Mouse (Mus musculus): Measurements from ENCODE around the gene Bend7. TPM values are rescaled to one million over a fixed set of nuclear protein-coding genes. Genes with fewer than 3 reads are reported as not detected.

Gene Bend7
- polyA plus RNA-seq, 1 experiment from 2014 or later, result 2.1 TPM

- Histone ChIP-seq H3K27me3 (no peaks in the 10 kb centered on the region), H3K9me3 (replicated peaks) (no peaks in the 10 kb centered on the region), H3K9ac (no peak overlapping the region), H3K36me3 (no peaks in the 10 kb centered on the region), H3K4me1 (replicated peaks) (no peaks in the 10 kb centered on the region), H3K27ac (no peak overlapping the region), H3K4me2 (no peak overlapping the region), H3K4me3 (no peak overlapping the region)
- WGBS, result 81% methylated on average over 6 of the region's 6 CpGs
- no peak for ATAC-seq (replicated peaks; ENCODE audit: insufficient number of reproducible peaks, insufficient read depth, low FRiP score, low read depth)
Measured at GRCm38 (mm10) chr2:4828446-4828997, 110.9 kb downstream of the Bend7 start.

- 83% methylated on average over 4 of the region's 4 CpGs for WGBS
- Histone ChIP-seq H3K27me3 (no peaks in the 10 kb centered on the region), H3K4me1 (replicated peaks) (no peaks in the 10 kb centered on the region), H3K4me2 (no peak overlapping the region), H3K9me3 (replicated peaks) (no peaks in the 10 kb centered on the region), H3K36me3 (no peaks in the 10 kb centered on the region), H3K4me3 (no peak overlapping the region), H3K27ac (no peak overlapping the region), H3K9ac (no peak overlapping the region)
- ATAC-seq (replicated peaks; ENCODE audit: insufficient number of reproducible peaks, insufficient read depth, low FRiP score, low read depth), result no peak
Measured at GRCm38 (mm10) chr2:4829007-4829406, 111.4 kb downstream of the Bend7 start.

GRCm38 (mm10) chr2:4829489-4830065 is 111.9 kb downstream of the Bend7 start:
- Histone ChIP-seq H3K9ac (no peak overlapping the region), H3K36me3 (no peaks in the 10 kb centered on the region), H3K4me2 (no peak overlapping the region), H3K4me3 (no peak overlapping the region), H3K27me3 (no peaks in the 10 kb centered on the region), H3K27ac (no peak overlapping the region), H3K9me3 (replicated peaks) (no peaks in the 10 kb centered on the region), H3K4me1 (replicated peaks) (no peaks in the 10 kb centered on the region)
- 74% methylated on average over 6 of the region's 6 CpGs for WGBS
- no peak for ATAC-seq (replicated peaks; ENCODE audit: insufficient number of reproducible peaks, insufficient read depth, low FRiP score, low read depth)

- Histone ChIP-seq H3K36me3 (no peaks in the 10 kb centered on the region), H3K4me3 (no peak overlapping the region), H3K4me1 (replicated peaks) (no peaks in the 10 kb centered on the region), H3K27ac (no peak overlapping the region), H3K27me3 (no peaks in the 10 kb centered on the region), H3K9me3 (replicated peaks) (no peaks in the 10 kb centered on the region), H3K4me2 (no peak overlapping the region), H3K9ac (no peak overlapping the region)
- no peak for ATAC-seq (replicated peaks; ENCODE audit: insufficient number of reproducible peaks, insufficient read depth, low FRiP score, low read depth)
- WGBS, result 42% methylated on average over 4 of the region's 4 CpGs
Measured at GRCm38 (mm10) chr2:4831493-4831892, 113.9 kb downstream of the Bend7 start.

GRCm38 (mm10) chr2:4832166-4832565 is 114.5 kb downstream of the Bend7 start:
- Histone ChIP-seq H3K9ac (no peak overlapping the region), H3K4me3 (no peak overlapping the region), H3K27ac (no peak overlapping the region), H3K36me3 (no peaks in the 10 kb centered on the region), H3K4me2 (no peak overlapping the region), H3K9me3 (replicated peaks) (no peaks in the 10 kb centered on the region), H3K27me3 (no peaks in the 10 kb centered on the region), H3K4me1 (replicated peaks) (no peaks in the 10 kb centered on the region)
- ATAC-seq (replicated peaks; ENCODE audit: insufficient number of reproducible peaks, insufficient read depth, low FRiP score, low read depth), result no peak
- 69% methylated on average over 4 of the region's 4 CpGs for WGBS

- 88% methylated on average over 2 of the region's 2 CpGs for WGBS
- H3K27me3 ChIP-seq, result no peaks in the 10 kb centered on the region
- no peaks in the 10 kb centered on the region for H3K36me3 ChIP-seq
- H3K9me3 ChIP-seq (replicated peaks), result no peaks in the 10 kb centered on the region
- no peak overlapping the region for H3K4me3 ChIP-seq
- no peak overlapping the region for H3K4me2 ChIP-seq
- no peak overlapping the region for H3K27ac ChIP-seq
- no peak for ATAC-seq (replicated peaks; ENCODE audit: insufficient number of reproducible peaks, insufficient read depth, low FRiP score, low read depth)
- no peak overlapping the region for H3K9ac ChIP-seq
- H3K4me1 ChIP-seq (replicated peaks), result no peaks in the 10 kb centered on the region
Measured at GRCm38 (mm10) chr2:4849449-4849848, 131.8 kb downstream of the Bend7 start.

Other genes starting within 250 kb of the Bend7 start
- 29.0 and 29.1 TPM in 2 replicates for gene Prpf18, start 65.7 kb upstream of the Bend7 start, polyA plus RNA-seq (2015; fragmentation: Nextera tagmentation; extraction: Ambion mirVana)
- gene Sephs1, start 163.7 kb downstream of the Bend7 start, polyA plus RNA-seq (2015; fragmentation: Nextera tagmentation; extraction: Ambion mirVana), result 33.7 and 42.3 TPM in 2 replicates
- 170 and 225 TPM in 2 replicates for gene Phyh, start 201.2 kb downstream of the Bend7 start, polyA plus RNA-seq (2015; fragmentation: Nextera tagmentation; extraction: Ambion mirVana)